Mouse (Mus musculus): ENCODE measurements at regions not wholly inside any gene's neighbourhood (a gene's known extent, or its start where the extent isn't known, plus 50 kb on each side); places are given as distances from the start of the nearest gene placed in this dataset.

- DNase-seq (ENCODE audit: low spot score) (no peak), ATAC-seq (ENCODE audit: low read depth) (no peak)
- H3K4me1 ChIP-seq (ENCODE audit: control insufficient read depth, insufficient read depth, low read length): peaks cover 5% of the 10 kb centered on the region
- no peak overlapping the region for H3K27ac ChIP-seq (replicated peaks; ENCODE audit: low read depth, low read length)
- WGBS: 29% methylated on average over 4 of the region's 4 CpGs
- H3K4me2 ChIP-seq (ENCODE audit: low read depth, low read length): no peak overlapping the region
- H3K27me3 ChIP-seq (replicated peaks; ENCODE audit: control insufficient read depth, insufficient read depth, low read length): no peaks in the 10 kb centered on the region
- no peaks in the 10 kb centered on the region for H3K36me3 ChIP-seq (ENCODE audit: control insufficient read depth, insufficient read depth, low read length)
- no peak overlapping the region for H3K9ac ChIP-seq (ENCODE audit: low read depth, low read length)
- peaks cover 5% of the 10 kb centered on the region; the same call in 1 of the 2 replicates for H3K9me3 ChIP-seq (ENCODE audit: control insufficient read depth, low read length)
- no peak overlapping the region for H3K4me3 ChIP-seq (ENCODE audit: low read depth, low read length)
Observed at GRCm38 (mm10) chr11:8237556-8237955, 426.8 kb downstream of the Tns3 start.

GRCm38 (mm10) chr11:8236056-8236455 lies 428.3 kb downstream of the Tns3 start:
- Histone ChIP-seq H3K4me2 (ENCODE audit: low read depth, low read length) (no peak overlapping the region), H3K36me3 (ENCODE audit: control insufficient read depth, insufficient read depth, low read length) (no peaks in the 10 kb centered on the region), H3K4me1 (ENCODE audit: control insufficient read depth, insufficient read depth, low read length) (peaks cover 5% of the 10 kb centered on the region), H3K27me3 (replicated peaks; ENCODE audit: control insufficient read depth, insufficient read depth, low read length) (no peaks in the 10 kb centered on the region), H3K9ac (ENCODE audit: low read depth, low read length) (no peak overlapping the region), H3K27ac (replicated peaks; ENCODE audit: low read depth, low read length) (no peak overlapping the region), H3K4me3 (ENCODE audit: low read depth, low read length) (no peak overlapping the region), H3K9me3 (ENCODE audit: control insufficient read depth, low read length) (peaks cover 5% of the 10 kb centered on the region; the same call in 1 of the 2 replicates)
- WGBS: 68% methylated on average over 2 of the region's 2 CpGs
- no peak for DNase-seq (ENCODE audit: low spot score)
- no peak for ATAC-seq (ENCODE audit: low read depth)

GRCm38 (mm10) chr11:8232636-8233189 lies 431.6 kb downstream of the Tns3 start:
- H3K36me3 ChIP-seq (ENCODE audit: control insufficient read depth, insufficient read depth, low read length): no peaks in the 10 kb centered on the region
- ATAC-seq (ENCODE audit: low read depth) (peak; percentile 91), DNase-seq (ENCODE audit: low spot score) (peak; percentile 74)
- no peaks in the 10 kb centered on the region for H3K27me3 ChIP-seq (replicated peaks; ENCODE audit: control insufficient read depth, insufficient read depth, low read length)
- no peak overlapping the region for H3K27ac ChIP-seq (replicated peaks; ENCODE audit: low read depth, low read length)
- no peaks in the 10 kb centered on the region for H3K9me3 ChIP-seq (ENCODE audit: control insufficient read depth, low read length)
- no peak overlapping the region for H3K4me3 ChIP-seq (ENCODE audit: low read depth, low read length)
- 24% methylated on average over 9 of the region's 9 CpGs for WGBS
- H3K4me1 ChIP-seq (ENCODE audit: control insufficient read depth, insufficient read depth, low read length): peaks cover 17% of the 10 kb centered on the region
- no peak overlapping the region for H3K9ac ChIP-seq (ENCODE audit: low read depth, low read length)
- H3K4me2 ChIP-seq (ENCODE audit: low read depth, low read length): no peak overlapping the region

- DNase-seq (ENCODE audit: low spot score): peak; percentile 53
- H3K36me3 ChIP-seq (ENCODE audit: control insufficient read depth, insufficient read depth, low read length): no peaks in the 10 kb centered on the region
- WGBS: 36% methylated on average over 7 of the region's 7 CpGs
- H3K27ac ChIP-seq (replicated peaks; ENCODE audit: low read depth, low read length): no peak overlapping the region
- no peaks in the 10 kb centered on the region for H3K27me3 ChIP-seq (replicated peaks; ENCODE audit: control insufficient read depth, insufficient read depth, low read length)
- no peak for ATAC-seq (ENCODE audit: low read depth)
- no peak overlapping the region for H3K4me3 ChIP-seq (ENCODE audit: low read depth, low read length)
- H3K9me3 ChIP-seq (ENCODE audit: control insufficient read depth, low read length): no peaks in the 10 kb centered on the region
- no peak overlapping the region for H3K9ac ChIP-seq (ENCODE audit: low read depth, low read length)
- peaks cover 17% of the 10 kb centered on the region for H3K4me1 ChIP-seq (ENCODE audit: control insufficient read depth, insufficient read depth, low read length)
- H3K4me2 ChIP-seq (ENCODE audit: low read depth, low read length): no peak overlapping the region
Observed at GRCm38 (mm10) chr11:8229787-8230186, 434.5 kb downstream of the Tns3 start.

GRCm38 (mm10) chr11:8227772-8228425 lies 436.4 kb downstream of the Tns3 start:
- peak; percentile 77; the same call in 1 of the 2 replicates for ATAC-seq (ENCODE audit: low read depth)
- Histone ChIP-seq H3K4me3 (ENCODE audit: low read depth, low read length) (no peak overlapping the region), H3K27ac (replicated peaks; ENCODE audit: low read depth, low read length) (peak overlapping the region; percentile 52; the same call in 1 of the 2 replicates), H3K36me3 (ENCODE audit: control insufficient read depth, insufficient read depth, low read length) (no peaks in the 10 kb centered on the region), H3K9me3 (ENCODE audit: control insufficient read depth, low read length) (no peaks in the 10 kb centered on the region), H3K4me1 (ENCODE audit: control insufficient read depth, insufficient read depth, low read length) (peaks cover 14% of the 10 kb centered on the region), H3K27me3 (replicated peaks; ENCODE audit: control insufficient read depth, insufficient read depth, low read length) (no peaks in the 10 kb centered on the region), H3K9ac (ENCODE audit: low read depth, low read length) (no peak overlapping the region), H3K4me2 (ENCODE audit: low read depth, low read length) (no peak overlapping the region)
- WGBS: 36% methylated on average over 8 of the region's 8 CpGs
- DNase-seq (ENCODE audit: low spot score): peak; percentile 63

GRCm38 (mm10) chr11:8224366-8224765 lies 440.0 kb downstream of the Tns3 start:
- Histone ChIP-seq H3K4me1 (ENCODE audit: control insufficient read depth, insufficient read depth, low read length) (peaks cover 16% of the 10 kb centered on the region), H3K27me3 (replicated peaks; ENCODE audit: control insufficient read depth, insufficient read depth, low read length) (no peaks in the 10 kb centered on the region), H3K4me2 (ENCODE audit: low read depth, low read length) (no peak overlapping the region), H3K36me3 (ENCODE audit: control insufficient read depth, insufficient read depth, low read length) (no peaks in the 10 kb centered on the region), H3K4me3 (ENCODE audit: low read depth, low read length) (no peak overlapping the region), H3K9ac (ENCODE audit: low read depth, low read length) (no peak overlapping the region), H3K27ac (replicated peaks; ENCODE audit: low read depth, low read length) (no peak overlapping the region), H3K9me3 (ENCODE audit: control insufficient read depth, low read length) (no peaks in the 10 kb centered on the region)
- ATAC-seq (ENCODE audit: low read depth) (no peak), DNase-seq (ENCODE audit: low spot score) (no peak)
- 70% methylated on average over 1 of the region's 1 CpGs for WGBS

- Histone ChIP-seq H3K27ac (replicated peaks; ENCODE audit: low read depth, low read length) (no peak overlapping the region), H3K36me3 (ENCODE audit: control insufficient read depth, insufficient read depth, low read length) (no peaks in the 10 kb centered on the region), H3K27me3 (replicated peaks; ENCODE audit: control insufficient read depth, insufficient read depth, low read length) (no peaks in the 10 kb centered on the region), H3K4me3 (ENCODE audit: low read depth, low read length) (no peak overlapping the region), H3K9me3 (ENCODE audit: control insufficient read depth, low read length) (no peaks in the 10 kb centered on the region), H3K9ac (ENCODE audit: low read depth, low read length) (no peak overlapping the region), H3K4me2 (ENCODE audit: low read depth, low read length) (no peak overlapping the region), H3K4me1 (ENCODE audit: control insufficient read depth, insufficient read depth, low read length) (peaks cover 8% of the 10 kb centered on the region; the same call in 1 of the 2 replicates)
- WGBS: 64% methylated on average over 3 of the region's 3 CpGs
- DNase-seq (ENCODE audit: low spot score): no peak
- no peak for ATAC-seq (ENCODE audit: low read depth)
Observed at GRCm38 (mm10) chr11:8220618-8221017, 443.7 kb downstream of the Tns3 start.

- ATAC-seq (ENCODE audit: low read depth) (no peak), DNase-seq (ENCODE audit: low spot score) (no peak)
- no peak overlapping the region for H3K4me2 ChIP-seq (ENCODE audit: low read depth, low read length)
- H3K4me1 ChIP-seq (ENCODE audit: control insufficient read depth, insufficient read depth, low read length): peaks cover 8% of the 10 kb centered on the region; the same call in 1 of the 2 replicates
- no peaks in the 10 kb centered on the region for H3K9me3 ChIP-seq (ENCODE audit: control insufficient read depth, low read length)
- no peak overlapping the region for H3K4me3 ChIP-seq (ENCODE audit: low read depth, low read length)
- WGBS: 60% methylated on average over 6 of the region's 6 CpGs
- H3K36me3 ChIP-seq (ENCODE audit: control insufficient read depth, insufficient read depth, low read length): no peaks in the 10 kb centered on the region
- H3K9ac ChIP-seq (ENCODE audit: low read depth, low read length): no peak overlapping the region
- H3K27me3 ChIP-seq (replicated peaks; ENCODE audit: control insufficient read depth, insufficient read depth, low read length): no peaks in the 10 kb centered on the region
- no peak overlapping the region for H3K27ac ChIP-seq (replicated peaks; ENCODE audit: low read depth, low read length)
Observed at GRCm38 (mm10) chr11:8219911-8220310, 444.4 kb downstream of the Tns3 start.

GRCm38 (mm10) chr11:8215634-8216033 lies 448.7 kb downstream of the Tns3 start:
- DNase-seq (ENCODE audit: low spot score) (peak; percentile 49), ATAC-seq (ENCODE audit: low read depth) (no peak)
- Histone ChIP-seq H3K27ac (replicated peaks; ENCODE audit: low read depth, low read length) (no peak overlapping the region), H3K9me3 (ENCODE audit: control insufficient read depth, low read length) (no peaks in the 10 kb centered on the region), H3K9ac (ENCODE audit: low read depth, low read length) (no peak overlapping the region), H3K4me1 (ENCODE audit: control insufficient read depth, insufficient read depth, low read length) (no peaks in the 10 kb centered on the region), H3K4me2 (ENCODE audit: low read depth, low read length) (no peak overlapping the region), H3K4me3 (ENCODE audit: low read depth, low read length) (no peak overlapping the region), H3K36me3 (ENCODE audit: control insufficient read depth, insufficient read depth, low read length) (no peaks in the 10 kb centered on the region), H3K27me3 (replicated peaks; ENCODE audit: control insufficient read depth, insufficient read depth, low read length) (no peaks in the 10 kb centered on the region)
- WGBS: 65% methylated on average over 7 of the region's 7 CpGs

Measured in embryonic facial prominence, embryonic 14.5 days (tissue).